ENCODE assay signal across 12 mouse cellular contexts in genomic region chr2:73056090-73056956, GRCm38 (mm10).
DNase-seq lines count a peak whose midpoint lies in the region; ATAC-seq and TF ChIP-seq lines count a peak whose summit lies in the region.
"Had no signal": no experiment of that assay in that cellular context is flagged by ENCODE, and none has a peak within 500 bp of the region (broad histone marks: within the 10 kb centered on the region; RNA-seq: fewer than 3 reads in every experiment).

No protein-coding gene starts in this region.

- H3K4me2 ChIP-seq in liver, embryonic 15.5 days, result peak overlapping the region; percentile 29
- no peak overlapping the region for H3K4me2 ChIP-seq in midbrain, embryonic 14.5 days (ENCODE audit: low read length)
- no peak overlapping the region for H3K4me2 ChIP-seq in forebrain, embryonic 12.5 days
- H3K4me2 ChIP-seq: forebrain, embryonic 15.5 days; hindbrain, embryonic 14.5 days; neural tube, embryonic 13.5 days had no signal

- WGBS in liver, embryonic 15.5 days (ENCODE audit: insufficient replicate concordance), result 36% methylated on average over 17 of the region's 17 CpGs
- WGBS in midbrain, embryonic 14.5 days, result 89% methylated on average over 17 of the region's 17 CpGs
- WGBS in forebrain, embryonic 12.5 days, result 91% methylated on average over 17 of the region's 17 CpGs

- no peaks in the 10 kb centered on the region; the same call in 1 of the 2 replicates for H3K9me3 ChIP-seq in liver, embryonic 15.5 days (replicated peaks)
- H3K9me3 ChIP-seq in midbrain, embryonic 14.5 days (ENCODE audit: control insufficient read depth, low read length), result no peaks in the 10 kb centered on the region
- no peaks in the 10 kb centered on the region for H3K9me3 ChIP-seq in forebrain, embryonic 12.5 days
- H3K9me3 ChIP-seq: forebrain, embryonic 15.5 days; neural tube, embryonic 13.5 days had no signal

- H3K36me3 ChIP-seq in liver, embryonic 15.5 days (replicated peaks), result no peaks in the 10 kb centered on the region
- no peaks in the 10 kb centered on the region for H3K36me3 ChIP-seq in midbrain, embryonic 14.5 days (ENCODE audit: control insufficient read depth, insufficient read depth, low read length)
- H3K36me3 ChIP-seq in forebrain, embryonic 12.5 days (replicated peaks), result no peaks in the 10 kb centered on the region
- H3K36me3 ChIP-seq: forebrain, embryonic 15.5 days; neural tube, embryonic 13.5 days had no signal

- no peak for TF ChIP-seq CTCF in gastrocnemius, adult 2 months (IDR thresholded peaks at IDR 0.05)

- intact Hi-C loops in gastrocnemius, adult 2 months (cut with DNase I), result no loop called here

- ATAC-seq in liver, embryonic 15.5 days (ENCODE audit: insufficient read depth), result peak; percentile 48
- ATAC-seq in midbrain, embryonic 14.5 days (ENCODE audit: low FRiP score, low TSS enrichment), result no peak
- ATAC-seq in forebrain, embryonic 12.5 days (ENCODE audit: low FRiP score), result no peak
- ATAC-seq: forebrain, embryonic 15.5 days had no signal

- H3K4me3 ChIP-seq in gastrocnemius, adult 2 months, result no peak overlapping the region
- H3K4me3 ChIP-seq in brown adipose tissue, adult 24 weeks (ENCODE audit: insufficient read depth, low read depth, low read length), result no peak overlapping the region
- H3K4me3 ChIP-seq in liver, embryonic 15.5 days (replicated peaks), result no peak overlapping the region; the same call in 1 of the 2 replicates
- H3K4me3 ChIP-seq in midbrain, embryonic 14.5 days (replicated peaks; ENCODE audit: low read depth, low read length), result no peak overlapping the region
- no peak overlapping the region for H3K4me3 ChIP-seq in forebrain, embryonic 12.5 days (replicated peaks)
- H3K4me3 ChIP-seq: forebrain, embryonic 15.5 days; neural tube, embryonic 13.5 days had no signal

- H3K27me3 ChIP-seq in liver, embryonic 15.5 days, result no peaks in the 10 kb centered on the region
- no peaks in the 10 kb centered on the region for H3K27me3 ChIP-seq in midbrain, embryonic 14.5 days (ENCODE audit: control insufficient read depth, insufficient read depth, low read length)
- no peaks in the 10 kb centered on the region for H3K27me3 ChIP-seq in forebrain, embryonic 12.5 days
- H3K27me3 ChIP-seq: forebrain, embryonic 15.5 days had no signal

- no peak overlapping the region for H3K9ac ChIP-seq in liver, embryonic 15.5 days
- H3K9ac ChIP-seq in midbrain, embryonic 14.5 days (replicated peaks; ENCODE audit: low read length), result no peak overlapping the region
- H3K9ac ChIP-seq in forebrain, embryonic 12.5 days, result no peak overlapping the region
- H3K9ac ChIP-seq: forebrain, embryonic 15.5 days; hindbrain, embryonic 14.5 days; neural tube, embryonic 13.5 days had no signal

- H3K27ac ChIP-seq in gastrocnemius, adult 2 months, result peak overlapping the region; percentile 54; the same call in 1 of the 2 replicates
- H3K27ac ChIP-seq in brown adipose tissue, adult 24 weeks (replicated peaks; ENCODE audit: low read depth, low read length), result 0 out of 2 replicates have a peak overlapping the region, but pooled peaks have one; percentile 42
- H3K27ac ChIP-seq in liver, embryonic 15.5 days (replicated peaks), result peak overlapping the region; percentile 48
- no peak overlapping the region for H3K27ac ChIP-seq in midbrain, embryonic 14.5 days (replicated peaks; ENCODE audit: low read depth, low read length)
- H3K27ac ChIP-seq in forebrain, embryonic 12.5 days, result no peak overlapping the region
- H3K27ac ChIP-seq: forebrain, embryonic 15.5 days; hindbrain, embryonic 14.5 days; neural tube, embryonic 13.5 days had no signal

- peaks cover 3% of the 10 kb centered on the region; the same call in 1 of the 2 replicates for H3K4me1 ChIP-seq in brown adipose tissue, adult 24 weeks (ENCODE audit: control insufficient read depth, insufficient read depth, insufficient read length, low read length)
- peaks cover 49% of the 10 kb centered on the region for H3K4me1 ChIP-seq in liver, embryonic 15.5 days (replicated peaks)
- no peaks in the 10 kb centered on the region for H3K4me1 ChIP-seq in midbrain, embryonic 14.5 days (ENCODE audit: control insufficient read depth, insufficient read depth, low read length)
- no peaks in the 10 kb centered on the region for H3K4me1 ChIP-seq in forebrain, embryonic 12.5 days
- H3K4me1 ChIP-seq: forebrain, embryonic 15.5 days; neural tube, embryonic 13.5 days had no signal

- DNase-seq in gastrocnemius, adult 2 months, result no peak
- no peak for DNase-seq in gastrocnemius, postnatal 25 days
- DNase-seq in naive thymus-derived CD4-positive, alpha-beta T cell, adult 2 months (ENCODE audit: low read depth), result peak; percentile 42
- DNase-seq in midbrain, embryonic 14.5 days, result no peak
- DNase-seq in heart, adult 9 months (ENCODE audit: low spot score in 2 of 2), result no peak
- DNase-seq: heart, adult 11 months had no signal

Comparison
In these comparisons a context has a peak if more than half of its experiments do, and no peak if none do; other contexts are left out.
1. H3K27ac ChIP-seq: peak in gastrocnemius, adult 2 months (single experiment), brown adipose tissue, adult 24 weeks (single experiment) and liver, embryonic 15.5 days (single experiment); none in midbrain, embryonic 14.5 days (single experiment) and forebrain, embryonic 12.5 days (single experiment).